Mouse (Mus musculus) liver, embryonic 12.5 days (tissue): ENCODE results near the gene Nudt4. TPM values are rescaled to one million over a fixed set of nuclear protein-coding genes. Genes with fewer than 3 reads are reported as not detected.
A peak's percentile ranks its signal among the peaks of the same experiment; 100 is the strongest.

Experiments
- ATAC-seq: fragments of 200-750 bp; cut with Nextera tagmentation; 2 replicates; pipeline ENCODE4 v1.8.0; 2017; ENCODE audit warnings: moderate number of reproducible peaks, mild to moderate bottlenecking, moderate library complexity
- H3K27ac ChIP-seq: fragments of 300-500 bp; sonication (generic); 2 replicates; pipeline ENCODE4 v1.5.1; 2016; ENCODE audit warnings: mild to moderate bottlenecking
- H3K27me3 ChIP-seq: fragments of 300-500 bp; sonication (generic); replicated peaks from 2 replicates; pipeline ENCODE4 v1.6.1; 2016; ENCODE audit warnings: mild to moderate bottlenecking, moderate library complexity
- H3K36me3 ChIP-seq: fragments of 300-500 bp; sonication (generic); 2 replicates; pipeline ENCODE4 v1.6.1; 2016; ENCODE audit warnings: mild to moderate bottlenecking, moderate library complexity
- H3K4me1 ChIP-seq: fragments of 300-500 bp; sonication (generic); 2 replicates; pipeline ENCODE4 v1.6.1; 2016
- H3K4me2 ChIP-seq: fragments of 300-500 bp; sonication (generic); 2 replicates; pipeline ENCODE4 v1.6.1; 2016; ENCODE audit warnings: mild to moderate bottlenecking, moderate library complexity
- H3K4me3 ChIP-seq: fragments of 300-500 bp; sonication (generic); 2 replicates; pipeline ENCODE4 v1.5.1; 2016; ENCODE audit warnings: mild to moderate bottlenecking, moderate library complexity
- H3K9ac ChIP-seq: fragments of 300-500 bp; sonication (generic); 2 replicates; pipeline ENCODE4 v1.6.1; 2016; ENCODE audit warnings: mild to moderate bottlenecking, moderate library complexity
- H3K9me3 ChIP-seq: fragments of 300-500 bp; sonication (generic); replicated peaks from 2 replicates; pipeline ENCODE4 v1.6.1; 2016; ENCODE audit warnings: mild to moderate bottlenecking, moderate library complexity
- WGBS: fragments of 180-500 bp; shearing (Covaris S2); methylation state at CpG from one replicate; pipeline ENCODE4 v1.1.7; 2016; ENCODE audit not compliant: insufficient replicate concordance; 5-methylcytosine and 5-hydroxymethylcytosine counted together
- polyA plus RNA-seq: library from polyadenylated mRNA; unstranded; fragments of >200 nt; fragmentation: Nextera tagmentation; extraction: Ambion mirVana; gene quantifications from 2 replicates; pipeline ENCODE4 v1.2.1, GENCODE M21; 2016

The Nudt4 gene
- polyA plus RNA-seq: 130 and 134 TPM in 2 replicates

DNA sequence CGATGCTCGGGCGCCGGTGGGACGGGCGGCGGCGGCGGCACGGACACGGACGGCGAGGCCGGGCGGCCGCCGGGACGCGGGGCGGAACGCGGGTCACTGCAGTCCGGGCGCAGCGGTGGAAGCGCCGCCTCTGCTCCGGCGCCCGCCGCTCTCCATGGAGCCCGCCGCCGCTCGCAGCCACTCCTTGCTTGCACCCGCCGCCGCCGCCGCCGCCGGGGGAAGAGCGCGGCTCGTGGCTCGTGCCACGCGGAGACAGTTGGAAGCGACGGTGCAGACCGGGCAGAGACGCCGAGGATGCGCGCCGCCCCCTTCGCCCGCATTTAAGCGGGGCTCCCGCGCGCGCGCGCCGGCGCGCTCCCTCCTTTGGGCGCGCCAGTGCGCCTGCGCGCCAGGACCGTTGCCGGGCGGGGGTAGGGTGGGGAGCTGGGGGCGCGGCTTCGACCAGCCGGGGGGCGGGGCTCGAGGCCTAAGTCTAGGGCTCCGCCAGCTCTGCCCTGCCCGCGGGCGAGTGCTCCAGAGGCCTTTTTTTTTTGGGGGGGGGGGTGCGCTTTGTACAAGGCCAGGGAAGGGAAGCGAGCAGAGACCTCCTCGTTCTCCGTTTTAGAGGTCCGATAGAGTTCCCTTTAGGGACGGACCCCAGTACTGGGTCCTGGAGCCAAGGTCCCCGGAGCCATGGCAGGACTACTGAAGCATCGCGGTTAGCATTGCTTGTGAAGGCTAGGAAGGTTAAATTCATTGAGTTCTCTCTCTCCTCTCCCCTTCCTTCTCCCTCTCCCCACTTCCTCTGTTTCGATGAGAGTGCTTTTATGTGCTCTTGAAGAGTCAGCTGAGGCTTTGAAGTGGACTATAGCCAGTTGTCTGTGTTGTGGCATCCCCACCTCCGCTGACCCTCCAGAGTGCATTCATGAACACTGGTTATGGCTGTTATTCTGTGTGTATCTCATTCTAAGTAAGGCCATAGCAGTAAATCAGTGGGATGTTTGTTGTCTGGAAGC lies at the start of gene Nudt4:
Nudt4 (minus strand) TSS at position 296 of the 995 bp plus-strand sequence.
- H3K4me3 ChIP-seq: peak within 1 kb of the TSS; percentile 93
- peak; percentile 91 for ATAC-seq
- peak within 1 kb of the TSS; percentile 90 for H3K27ac ChIP-seq
- no peaks in the 10 kb centered on the region for H3K9me3 ChIP-seq
- H3K9ac ChIP-seq: peak within 1 kb of the TSS; percentile 97
- H3K4me1 ChIP-seq: peaks cover 77% of the 10 kb centered on the region
- 2% methylated on average over 78 of the region's 97 CpGs for WGBS
- peaks cover 30% of the 10 kb centered on the region for H3K36me3 ChIP-seq
- H3K27me3 ChIP-seq: no peaks in the 10 kb centered on the region
- H3K4me2 ChIP-seq: peak within 1 kb of the TSS; percentile 80

DNA sequence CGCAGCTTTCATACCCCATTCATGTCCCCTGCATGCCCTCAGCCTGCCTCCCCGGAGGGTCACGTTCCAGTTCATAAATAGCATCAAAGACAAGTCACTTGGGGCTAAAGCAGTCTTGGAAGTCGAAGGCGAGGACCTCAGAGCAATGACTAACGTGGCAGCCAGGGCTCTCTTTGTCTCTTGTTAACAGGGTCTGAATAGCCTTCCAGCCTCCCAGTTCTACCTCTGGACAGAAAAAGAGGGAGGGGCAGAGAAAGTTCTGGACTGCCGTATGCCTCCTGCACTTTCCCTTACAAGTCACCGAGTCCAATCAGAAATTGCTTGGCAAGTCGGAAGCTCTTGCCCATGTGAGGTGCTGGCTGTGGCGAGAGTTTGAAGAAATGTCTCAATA lies 47.4 kb upstream of the Nudt4 start:
- Histone ChIP-seq H3K36me3 (no peaks in the 10 kb centered on the region), H3K4me1 (no peaks in the 10 kb centered on the region), H3K4me3 (no peak overlapping the region), H3K9me3 (no peaks in the 10 kb centered on the region), H3K27me3 (peaks cover 10% of the 10 kb centered on the region; the same call in 1 of the 2 replicates), H3K4me2 (no peak overlapping the region), H3K9ac (no peak overlapping the region), H3K27ac (no peak overlapping the region)
- no peak for ATAC-seq
- WGBS: 71% methylated on average over 10 of the region's 10 CpGs

DNA sequence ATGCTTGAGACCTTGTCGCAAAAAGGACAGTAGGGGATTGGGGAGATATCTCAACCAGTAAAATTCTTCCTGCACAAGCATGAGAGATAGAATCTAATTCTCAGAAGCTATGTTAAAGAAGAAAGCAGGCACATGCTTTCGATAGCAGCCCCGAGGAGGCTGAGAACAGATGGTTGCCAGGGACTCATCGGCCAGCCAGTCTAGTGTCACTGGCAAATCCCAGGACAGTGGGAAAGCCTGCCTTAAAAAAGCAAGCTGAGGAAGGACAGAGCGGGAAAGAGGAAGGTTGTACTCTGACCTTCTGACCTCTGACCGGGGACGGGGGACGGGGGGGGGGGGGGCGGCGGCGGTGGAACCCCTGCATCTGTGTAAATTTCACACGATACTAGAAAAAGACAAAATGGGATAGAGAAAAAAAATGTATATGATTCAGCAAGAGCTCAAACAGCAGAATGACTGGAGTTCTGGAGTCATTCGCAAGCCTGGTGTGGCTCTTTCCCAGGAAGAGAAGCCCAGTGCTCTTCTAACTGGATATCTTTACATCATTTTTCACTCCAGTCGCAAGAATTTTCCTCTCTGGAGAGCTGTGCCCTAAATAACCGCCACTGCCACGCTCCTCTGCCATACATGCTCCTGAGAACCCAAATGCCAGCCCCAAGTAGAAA lies 46.9 kb upstream of the Nudt4 start:
- no peak for ATAC-seq
- Histone ChIP-seq H3K4me3 (no peak overlapping the region), H3K9me3 (no peaks in the 10 kb centered on the region), H3K4me2 (no peak overlapping the region), H3K27ac (no peak overlapping the region), H3K27me3 (0 out of 2 replicates have a peak, but pooled peaks cover 5% of the 10 kb centered on the region), H3K36me3 (no peaks in the 10 kb centered on the region), H3K4me1 (no peaks in the 10 kb centered on the region), H3K9ac (no peak overlapping the region)
- WGBS: 58% methylated on average over 16 of the region's 16 CpGs

DNA sequence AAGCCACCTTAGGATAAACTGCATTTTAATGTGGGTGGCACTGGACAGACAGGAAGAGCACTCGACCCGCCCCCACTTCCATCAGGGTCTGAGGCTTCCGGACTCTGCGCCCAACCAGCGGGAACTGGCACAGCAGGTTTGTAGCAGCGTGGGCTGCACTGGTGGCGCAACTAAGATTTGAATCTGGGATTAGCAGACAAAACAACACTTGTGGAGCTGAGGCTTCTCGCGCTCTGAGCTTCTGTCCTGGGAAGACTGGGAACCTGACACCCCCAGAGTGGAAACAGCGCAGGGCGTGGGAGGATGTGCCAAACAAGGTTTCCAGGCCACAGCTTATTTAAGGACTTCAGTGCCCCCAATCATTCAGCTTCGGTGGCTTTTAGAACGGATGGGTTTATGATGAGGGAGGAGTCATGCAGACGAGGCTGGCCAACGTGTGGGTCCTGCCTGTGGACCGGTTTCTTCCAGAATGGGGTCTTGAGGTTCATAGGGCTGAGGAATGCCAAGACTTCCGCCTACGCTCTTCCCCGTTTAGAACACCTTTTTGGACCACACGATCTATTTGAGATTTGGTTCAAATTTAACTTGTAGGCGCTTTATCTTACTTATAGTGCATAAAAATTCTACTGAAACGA lies 41.1 kb upstream of the Nudt4 start:
- no peak overlapping the region for H3K4me2 ChIP-seq
- H3K9ac ChIP-seq: no peak overlapping the region
- no peak overlapping the region for H3K27ac ChIP-seq
- H3K36me3 ChIP-seq: no peaks in the 10 kb centered on the region
- no peak for ATAC-seq
- H3K4me3 ChIP-seq: no peak overlapping the region
- no peaks in the 10 kb centered on the region for H3K9me3 ChIP-seq
- 0 out of 2 replicates have a peak, but pooled peaks cover 5% of the 10 kb centered on the region for H3K4me1 ChIP-seq
- WGBS: 49% methylated on average over 22 of the region's 22 CpGs
- no peaks in the 10 kb centered on the region for H3K27me3 ChIP-seq

DNA sequence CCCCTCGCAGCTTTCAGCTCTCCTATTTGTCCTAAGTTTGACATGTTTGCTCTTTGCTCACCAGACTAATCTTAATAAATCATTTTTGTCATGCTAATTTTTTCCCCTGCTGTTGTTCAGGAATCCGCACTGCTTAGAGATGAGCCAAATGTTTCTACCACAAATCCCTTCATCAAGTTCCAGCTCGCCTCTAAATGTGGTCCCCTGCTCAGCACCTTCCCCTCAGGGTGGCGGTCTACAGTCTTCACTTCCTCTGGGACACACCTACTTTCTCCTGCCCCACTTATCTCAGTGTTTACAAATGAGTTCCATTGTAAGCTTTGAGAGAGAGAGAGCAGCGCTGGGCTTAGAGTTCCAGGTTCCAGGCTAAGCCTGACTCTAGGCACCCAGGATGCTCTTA lies 36.6 kb upstream of the Nudt4 start:
- ATAC-seq: no peak
- H3K36me3 ChIP-seq: no peaks in the 10 kb centered on the region
- H3K4me3 ChIP-seq: no peak overlapping the region
- H3K27ac ChIP-seq: no peak overlapping the region
- peaks cover 25% of the 10 kb centered on the region for H3K4me1 ChIP-seq
- WGBS: 46% methylated on average over 5 of the region's 5 CpGs
- H3K27me3 ChIP-seq: no peaks in the 10 kb centered on the region
- no peak overlapping the region for H3K9ac ChIP-seq
- no peaks in the 10 kb centered on the region for H3K9me3 ChIP-seq
- no peak overlapping the region for H3K4me2 ChIP-seq

DNA sequence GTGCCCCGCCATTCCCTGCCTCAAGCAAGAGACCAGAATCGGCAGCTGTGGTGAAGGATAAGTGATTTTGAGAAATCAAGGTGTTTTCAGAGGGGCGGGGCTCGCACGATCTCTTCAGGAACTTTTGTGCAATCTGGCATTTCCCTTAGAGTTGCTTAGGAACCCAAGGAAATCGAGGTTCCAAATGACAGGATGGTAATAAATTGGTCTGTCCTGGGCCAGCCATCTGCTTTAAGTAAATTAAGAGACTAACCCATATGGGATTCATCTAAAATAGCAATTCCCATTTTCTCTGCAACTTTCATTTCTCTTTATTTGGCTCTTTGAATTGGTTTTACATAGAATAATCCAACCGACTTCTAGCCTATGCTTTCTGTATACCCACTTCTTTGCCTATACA lies 35.8 kb upstream of the Nudt4 start:
- Histone ChIP-seq H3K27ac (no peak overlapping the region), H3K36me3 (no peaks in the 10 kb centered on the region), H3K27me3 (no peaks in the 10 kb centered on the region), H3K4me2 (no peak overlapping the region), H3K4me1 (peaks cover 23% of the 10 kb centered on the region), H3K9ac (no peak overlapping the region), H3K9me3 (no peaks in the 10 kb centered on the region), H3K4me3 (no peak overlapping the region)
- WGBS: 65% methylated on average over 7 of the region's 7 CpGs
- no peak for ATAC-seq

DNA sequence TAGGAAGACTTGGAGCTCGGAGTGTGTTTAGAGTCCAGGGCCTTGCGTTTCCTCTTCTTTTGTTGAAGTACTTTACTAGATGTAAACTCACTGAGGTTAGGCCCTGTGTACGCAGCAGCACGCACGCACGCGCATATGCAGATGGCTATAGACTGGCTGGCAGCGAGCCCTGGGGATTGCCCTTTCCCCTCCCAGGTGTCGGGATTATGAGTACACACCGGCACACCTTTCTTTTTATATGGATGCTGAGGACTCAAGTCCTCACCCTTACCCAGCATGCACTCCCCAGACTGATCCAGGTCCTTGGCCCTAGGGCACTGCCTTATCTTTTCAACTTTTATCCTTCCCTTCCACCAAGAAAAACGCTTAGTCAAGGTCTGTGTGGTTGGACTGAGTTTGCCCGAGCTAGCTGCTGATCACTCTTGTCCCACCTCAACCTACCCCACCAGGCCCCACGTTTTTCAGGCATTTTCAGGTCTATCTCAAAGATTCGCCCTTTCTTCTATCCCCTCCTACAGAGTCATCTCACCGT lies 34.2 kb upstream of the Nudt4 start:
- Histone ChIP-seq H3K36me3 (no peaks in the 10 kb centered on the region), H3K27me3 (peaks cover 7% of the 10 kb centered on the region; the same call in 1 of the 2 replicates), H3K9me3 (no peaks in the 10 kb centered on the region), H3K27ac (no peak overlapping the region), H3K4me3 (no peak overlapping the region), H3K9ac (no peak overlapping the region), H3K4me1 (peaks cover 32% of the 10 kb centered on the region), H3K4me2 (no peak overlapping the region)
- peak; percentile 53; the same call in 1 of the 2 replicates for ATAC-seq
- WGBS: 71% methylated on average over 15 of the region's 15 CpGs

DNA sequence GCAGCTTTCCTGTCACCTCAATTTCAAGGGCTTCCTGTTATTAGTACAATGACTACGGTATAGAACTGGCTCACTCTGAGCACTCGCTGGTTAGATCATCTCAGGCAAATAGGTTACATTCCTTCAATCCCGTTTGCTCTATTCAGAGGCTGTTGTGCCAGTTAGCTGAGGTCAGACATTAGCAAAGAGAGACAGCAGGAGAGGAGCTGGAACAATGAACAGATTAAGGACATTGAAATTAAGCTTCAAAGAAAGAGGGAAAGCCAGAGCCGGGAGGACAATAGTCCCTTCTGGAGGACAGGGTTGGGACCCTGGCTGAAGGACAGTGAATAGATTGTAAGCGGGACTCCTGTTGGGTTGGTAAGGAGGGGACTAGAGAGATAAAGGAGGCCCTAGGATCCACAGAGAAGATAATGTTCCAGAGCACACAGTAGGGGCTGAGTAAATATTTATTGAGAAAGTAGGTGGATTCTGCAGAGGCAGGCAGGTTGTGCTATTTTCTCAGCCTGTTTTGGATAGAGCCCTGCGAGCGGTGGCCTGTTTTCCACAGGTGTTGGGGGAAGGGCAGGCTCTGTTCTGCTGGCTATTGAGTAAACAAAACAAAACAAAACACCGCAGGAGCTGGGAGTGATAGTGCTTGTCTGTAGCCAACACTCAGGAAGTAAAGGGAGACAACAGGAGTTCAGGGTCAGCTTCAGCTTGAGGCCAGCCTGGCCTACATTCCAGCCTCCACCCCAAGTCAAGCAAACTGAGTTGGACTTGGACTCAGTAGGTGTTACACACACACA lies 32.1 kb upstream of the Nudt4 start:
- WGBS: 44% methylated on average over 8 of the region's 8 CpGs
- Histone ChIP-seq H3K9ac (no peak overlapping the region), H3K4me2 (no peak overlapping the region), H3K27me3 (peaks cover 7% of the 10 kb centered on the region; the same call in 1 of the 2 replicates), H3K27ac (0 out of 2 replicates have a peak overlapping the region, but pooled peaks have one; percentile 42), H3K4me1 (peaks cover 32% of the 10 kb centered on the region), H3K9me3 (no peaks in the 10 kb centered on the region), H3K4me3 (no peak overlapping the region), H3K36me3 (no peaks in the 10 kb centered on the region)
- peak; percentile 50; the same call in 1 of the 2 replicates for ATAC-seq

DNA sequence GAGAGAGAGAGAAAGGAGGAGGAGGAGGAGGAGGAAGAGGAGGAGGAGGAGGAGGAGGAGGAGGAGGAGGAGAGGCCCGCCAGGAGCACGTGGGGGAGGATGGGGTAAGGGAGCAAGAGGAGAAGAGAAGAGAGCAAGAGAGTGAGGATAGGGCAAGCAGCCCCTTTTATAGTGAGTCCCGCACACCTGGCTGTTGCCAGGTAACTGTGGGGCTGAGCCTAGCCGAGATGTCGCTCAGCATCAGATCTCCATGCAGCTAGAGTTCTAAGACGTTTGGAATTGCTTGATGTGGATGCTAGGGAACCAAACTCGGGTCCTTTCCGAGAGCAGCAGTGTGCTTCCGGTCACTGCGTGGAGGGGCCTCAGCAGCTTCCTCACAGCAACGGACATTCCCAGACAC lies 30.5 kb upstream of the Nudt4 start:
- Histone ChIP-seq H3K4me2 (no peak overlapping the region), H3K4me3 (no peak overlapping the region), H3K9ac (no peak overlapping the region), H3K4me1 (peaks cover 32% of the 10 kb centered on the region), H3K27me3 (peaks cover 7% of the 10 kb centered on the region; the same call in 1 of the 2 replicates), H3K27ac (no peak overlapping the region), H3K36me3 (no peaks in the 10 kb centered on the region), H3K9me3 (no peaks in the 10 kb centered on the region)
- 42% methylated on average over 10 of the region's 11 CpGs for WGBS
- no peak for ATAC-seq

DNA sequence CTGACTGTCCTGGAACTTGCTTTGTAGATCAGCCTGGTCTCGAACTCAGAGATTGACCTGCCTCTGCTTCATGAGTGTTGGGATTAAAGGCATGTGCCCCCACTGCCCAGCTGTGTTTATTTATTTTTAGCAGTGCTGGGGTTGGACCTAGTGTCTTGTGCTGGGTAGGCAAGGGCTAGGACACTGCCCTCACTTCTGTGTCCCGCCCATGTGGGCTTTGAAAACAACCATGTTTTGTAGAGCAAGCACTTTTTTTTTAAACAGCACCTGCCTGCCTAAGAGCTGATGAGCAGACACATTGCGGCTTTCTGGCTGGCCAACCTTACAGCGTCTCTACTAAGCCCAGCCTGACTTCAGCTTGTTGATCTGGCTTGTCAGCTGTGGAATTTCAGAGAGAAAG lies 27.3 kb upstream of the Nudt4 start:
- H3K27ac ChIP-seq: no peak overlapping the region
- no peak for ATAC-seq
- no peak overlapping the region for H3K9ac ChIP-seq
- no peaks in the 10 kb centered on the region for H3K36me3 ChIP-seq
- peaks cover 7% of the 10 kb centered on the region; the same call in 1 of the 2 replicates for H3K27me3 ChIP-seq
- no peak overlapping the region for H3K4me2 ChIP-seq
- peaks cover 19% of the 10 kb centered on the region for H3K4me1 ChIP-seq
- no peaks in the 10 kb centered on the region for H3K9me3 ChIP-seq
- no peak overlapping the region for H3K4me3 ChIP-seq
- 76% methylated on average over 4 of the region's 4 CpGs for WGBS

DNA sequence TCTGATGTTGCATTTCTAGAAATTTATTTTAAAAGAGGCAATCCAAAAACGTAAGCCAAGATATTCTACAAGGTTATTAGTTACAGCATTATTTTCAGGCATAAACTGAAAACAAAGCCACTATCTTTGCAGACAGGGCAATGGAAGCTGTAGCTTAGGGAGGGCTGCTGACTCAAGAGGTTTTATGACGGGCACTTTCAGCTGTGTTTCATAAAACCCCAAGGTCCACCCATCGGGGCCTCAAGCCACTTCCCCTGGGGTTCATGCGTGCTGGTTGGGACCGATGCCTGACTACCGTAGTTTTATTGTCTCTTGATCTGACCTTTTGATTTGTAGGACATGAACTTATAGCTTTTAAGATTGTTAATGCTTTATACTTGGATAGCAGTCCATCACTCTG lies 26.2 kb upstream of the Nudt4 start:
- Histone ChIP-seq H3K4me1 (peaks cover 11% of the 10 kb centered on the region), H3K9me3 (no peaks in the 10 kb centered on the region), H3K4me3 (no peak overlapping the region), H3K27me3 (peaks cover 7% of the 10 kb centered on the region; the same call in 1 of the 2 replicates), H3K27ac (no peak overlapping the region), H3K9ac (no peak overlapping the region), H3K4me2 (no peak overlapping the region), H3K36me3 (no peaks in the 10 kb centered on the region)
- WGBS: 62% methylated on average over 6 of the region's 6 CpGs
- ATAC-seq: no peak
